ENCODE assay signal across 18 mouse cellular contexts in genomic region chr15:5695015-5695414, GRCm38 (mm10).
"Had no signal": no experiment of that assay in that cellular context is flagged by ENCODE, and none has a peak within 500 bp of the region (broad histone marks: within the 10 kb centered on the region; RNA-seq: fewer than 3 reads in every experiment).

No protein-coding gene starts in this region.

- H3K36me3 ChIP-seq: liver, embryonic 15.5 days; midbrain, embryonic 10.5 days; stomach, embryonic 15.5 days had no signal

- H3K4me2 ChIP-seq: liver, embryonic 11.5 days; liver, embryonic 15.5 days; stomach, embryonic 15.5 days had no signal

- ATAC-seq: intestine, postnatal 0 days; lung, postnatal 0 days had no signal

- H3K4me1 ChIP-seq: liver, embryonic 15.5 days; midbrain, embryonic 10.5 days; stomach, embryonic 15.5 days had no signal

- H3K27ac ChIP-seq: liver, embryonic 15.5 days; midbrain, embryonic 10.5 days; stomach, embryonic 15.5 days had no signal

- H3K4me3 ChIP-seq: liver, embryonic 15.5 days; midbrain, embryonic 10.5 days; stomach, embryonic 15.5 days had no signal

- DNase-seq: kidney, adult 8-10 months; kidney, postnatal 36 days; layer of hippocampus, adult 9-11 months; left cerebral cortex, postnatal 4 days; lung, adult 2 months; lung, postnatal 36 days; midbrain, embryonic 14.5 days; right cerebral cortex, adult 18-20 months; right cerebral cortex, postnatal 25 days; spleen, adult 18-20 months; thymus, adult 2 months; thymus, postnatal 25 days had no signal

- H3K27me3 ChIP-seq: liver, embryonic 15.5 days; stomach, embryonic 15.5 days had no signal

- H3K9me3 ChIP-seq: liver, embryonic 15.5 days; midbrain, embryonic 10.5 days; stomach, embryonic 15.5 days had no signal

- H3K9ac ChIP-seq: liver, embryonic 15.5 days; stomach, embryonic 15.5 days had no signal
